Mouse (Mus musculus) embryonic facial prominence, embryonic 11.5 days (tissue): ENCODE measurements around the gene Tedc1. TPM values are rescaled to one million over a fixed set of nuclear protein-coding genes. Genes with fewer than 3 reads are reported as not detected.

ENCODE experiments used
- ATAC-seq: fragments of 200-750 bp; cut with Nextera tagmentation; replicated peaks from 2 replicates; pipeline ENCODE4 v1.8.0; 2017; ENCODE audit warnings: low read depth; ENCODE audit not compliant: insufficient number of reproducible peaks, low FRiP score, low TSS enrichment
- DNase-seq: peaks from one replicate; pipeline ENCODE4 v3.0.0-alpha.2; 2015; ENCODE audit warnings: low spot score
- H3K27ac ChIP-seq: fragments of 300-500 bp; sonication (generic); replicated peaks from 2 replicates; pipeline ENCODE4 v1.5.1; 2014; ENCODE audit warnings: mild to moderate bottlenecking, low read depth, low read length, control low read depth
- H3K27me3 ChIP-seq: fragments of 300-500 bp; sonication (generic); 2 replicates; pipeline ENCODE4 v1.6.1; 2014; ENCODE audit warnings: mild to moderate bottlenecking, low read length, moderate library complexity, mixed read lengths; ENCODE audit not compliant: control insufficient read depth, insufficient read depth
- H3K36me3 ChIP-seq: fragments of 300-500 bp; sonication (generic); replicated peaks from 2 replicates; pipeline ENCODE4 v1.6.1; 2014; ENCODE audit warnings: low read depth, mild to moderate bottlenecking, low read length, moderate library complexity, mixed read lengths; ENCODE audit not compliant: control insufficient read depth, insufficient read depth
- H3K4me1 ChIP-seq: fragments of 300-500 bp; sonication (generic); 2 replicates; pipeline ENCODE4 v1.6.1; 2014; ENCODE audit warnings: low read length, mixed read lengths; ENCODE audit not compliant: control insufficient read depth, insufficient read depth
- H3K4me2 ChIP-seq: fragments of 300-500 bp; sonication (generic); 2 replicates; pipeline ENCODE4 v1.6.1; 2014; ENCODE audit warnings: low read depth, mild to moderate bottlenecking, control low read depth, low read length, moderate library complexity
- H3K4me3 ChIP-seq: fragments of 300-500 bp; sonication (generic); 2 replicates; pipeline ENCODE4 v1.5.1; 2014; ENCODE audit warnings: low read depth, low read length, control low read depth
- H3K9ac ChIP-seq: fragments of 300-500 bp; sonication (generic); replicated peaks from 2 replicates; pipeline ENCODE4 v1.6.1; 2014; ENCODE audit warnings: mild to moderate bottlenecking, control low read depth, low read length
- H3K9me3 ChIP-seq: fragments of 300-500 bp; sonication (generic); replicated peaks from 2 replicates; pipeline ENCODE4 v1.6.1; 2016; ENCODE audit warnings: mild to moderate bottlenecking, low read length, inconsistent platforms, mixed read lengths; ENCODE audit not compliant: control insufficient read depth
- WGBS: fragments of 180-500 bp; shearing (Covaris S2); extraction: QIAGEN DNeasy Blood & Tissue Kit; methylation state at CpG from one replicate; pipeline ENCODE4 v1.1.7; 2014; 5-methylcytosine and 5-hydroxymethylcytosine counted together
- polyA plus RNA-seq: library from polyadenylated mRNA; unstranded; fragments of >200 nt; fragmentation: Nextera tagmentation; extraction: Ambion mirVana; gene quantifications from 2 replicates; pipeline ENCODE4 v1.2.1, GENCODE M21; 2014

Gene Tedc1
- polyA plus RNA-seq, 1 experiment from 2014 or later = 26.4 TPM

DNA sequence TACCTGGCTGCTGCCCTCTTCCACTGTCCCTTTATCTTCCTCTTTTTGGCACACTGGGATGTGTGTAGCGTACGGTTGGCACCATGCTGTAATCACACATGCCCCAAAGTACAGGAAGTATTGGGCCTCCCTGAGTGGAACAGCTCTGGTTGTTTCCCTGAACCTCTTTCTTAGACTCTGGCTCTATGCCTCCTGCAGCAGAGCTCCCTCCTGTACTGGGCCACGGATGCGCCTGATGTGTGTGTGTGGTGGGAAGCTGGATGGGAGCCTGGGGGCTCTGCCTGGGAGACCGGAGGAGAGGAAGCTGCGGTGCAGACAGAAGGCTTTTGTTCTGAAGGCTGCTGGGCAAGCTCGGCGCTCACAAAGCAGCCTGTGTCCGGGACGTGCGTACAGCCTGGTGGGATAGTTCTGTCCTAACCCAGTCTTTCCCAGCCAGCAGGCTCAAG lies 7.4 kb downstream of the Tedc1 start:
- Histone ChIP-seq H3K36me3 (no peaks in the 10 kb centered on the region), H3K4me3 (no peak overlapping the region), H3K4me1 (no peaks in the 10 kb centered on the region), H3K27me3 (no peaks in the 10 kb centered on the region), H3K4me2 (no peak overlapping the region), H3K27ac (0 out of 2 replicates have a peak overlapping the region, but pooled peaks have one; percentile 0), H3K9me3 (no peaks in the 10 kb centered on the region), H3K9ac (peak overlapping the region; percentile 5; the same call in 1 of the 2 replicates)
- DNase-seq (no peak), ATAC-seq (peak; percentile 35; the same call in 1 of the 2 replicates)
- 47% methylated on average over 11 of the region's 11 CpGs for WGBS

DNA sequence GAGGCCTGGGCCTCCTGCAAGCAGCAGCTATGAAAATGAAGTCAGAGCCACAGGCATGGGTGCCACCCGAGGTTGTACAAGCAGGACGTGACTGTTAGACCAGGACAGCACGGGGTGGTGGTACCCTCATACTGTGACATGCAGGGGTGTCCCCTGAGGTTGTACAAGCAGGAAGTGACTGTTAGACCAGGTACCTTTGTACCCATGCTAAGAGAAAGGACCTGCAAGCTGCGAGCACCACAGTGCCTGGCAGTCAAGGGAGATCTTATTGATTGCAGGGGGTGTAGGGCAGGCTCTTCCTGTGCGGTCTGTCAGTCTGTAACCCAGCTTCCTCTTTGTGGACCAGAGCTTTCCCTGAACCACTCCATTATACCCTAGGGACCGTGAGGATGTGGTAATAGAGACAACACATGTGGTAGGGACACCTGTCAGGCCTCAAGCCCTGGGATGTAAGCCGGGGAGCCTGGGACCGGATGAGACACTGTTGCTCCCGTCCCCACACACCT lies 11.9 kb downstream of the Tedc1 start:
- DNase-seq (no peak), ATAC-seq (no peak)
- no peaks in the 10 kb centered on the region for H3K27me3 ChIP-seq
- H3K4me3 ChIP-seq = no peak overlapping the region
- no peaks in the 10 kb centered on the region for H3K4me1 ChIP-seq
- no peaks in the 10 kb centered on the region for H3K36me3 ChIP-seq
- no peak overlapping the region for H3K27ac ChIP-seq
- 86% methylated on average over 9 of the region's 9 CpGs for WGBS
- H3K9ac ChIP-seq = no peak overlapping the region
- H3K9me3 ChIP-seq = no peaks in the 10 kb centered on the region
- no peak overlapping the region for H3K4me2 ChIP-seq

DNA sequence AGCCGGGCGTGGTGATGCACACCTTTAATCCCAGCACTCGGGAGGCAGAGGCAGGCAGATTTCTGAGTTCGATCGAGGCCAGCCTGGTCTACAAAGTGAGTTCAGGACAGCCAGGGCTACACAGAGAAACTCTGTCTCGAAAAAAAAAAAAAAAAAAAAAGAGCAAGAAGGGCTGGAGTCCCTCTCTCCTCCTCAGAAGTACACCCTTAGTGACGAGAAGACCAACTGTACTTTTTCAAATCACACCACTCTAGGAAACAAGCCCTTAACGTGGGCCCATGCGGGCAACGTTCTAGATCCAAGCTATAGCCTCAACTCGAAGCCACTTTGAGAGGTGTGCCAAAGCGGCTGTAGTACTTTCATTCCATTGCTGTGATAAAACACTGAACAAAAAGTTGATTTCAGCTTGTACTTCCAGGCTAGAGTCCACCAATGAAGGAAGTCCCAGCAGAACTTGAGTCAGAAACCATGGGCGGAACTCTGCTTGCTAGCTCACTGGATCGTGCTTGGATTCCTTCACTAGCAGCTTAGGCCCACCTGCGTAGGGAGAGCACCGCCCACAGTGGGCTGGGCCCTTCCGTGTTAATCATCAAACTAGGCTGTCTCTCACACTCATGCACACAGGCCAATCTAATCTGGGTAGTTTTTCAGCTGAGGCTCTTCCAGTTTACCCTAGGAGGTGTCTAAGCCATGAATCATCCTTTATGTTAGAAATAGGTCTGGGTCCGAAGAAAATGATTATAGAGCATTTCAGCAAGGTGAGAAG lies 20.9 kb downstream of the Tedc1 start:
- Histone ChIP-seq H3K4me1 (no peaks in the 10 kb centered on the region), H3K27ac (no peak overlapping the region), H3K9ac (no peak overlapping the region), H3K4me2 (no peak overlapping the region), H3K27me3 (no peaks in the 10 kb centered on the region), H3K4me3 (no peak overlapping the region), H3K36me3 (no peaks in the 10 kb centered on the region), H3K9me3 (no peaks in the 10 kb centered on the region)
- DNase-seq (no peak), ATAC-seq (no peak)
- 89% methylated on average over 18 of the region's 18 CpGs for whole genome bisulfite sequencing

DNA sequence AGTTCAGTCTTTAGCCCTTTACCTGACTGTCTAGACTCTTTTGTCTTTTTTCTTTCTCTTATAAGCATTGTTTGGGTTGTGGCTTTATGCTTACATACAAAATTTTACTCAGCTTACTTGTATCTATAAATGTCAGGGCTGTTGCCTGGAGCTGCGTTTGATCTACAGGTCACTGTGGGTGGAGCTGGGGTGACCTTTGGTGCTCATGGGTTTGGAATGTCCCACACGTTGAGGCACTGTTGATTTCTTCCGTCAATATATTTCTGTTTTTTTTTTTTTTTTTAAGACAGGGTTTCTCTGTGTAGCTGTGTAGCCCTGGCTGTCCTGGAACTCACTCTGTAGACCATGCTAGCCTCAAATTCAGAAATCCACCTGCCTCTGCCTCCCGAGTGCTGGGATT lies 24.8 kb downstream of the Tedc1 start:
- Histone ChIP-seq H3K9me3 (no peaks in the 10 kb centered on the region), H3K4me2 (no peak overlapping the region), H3K4me1 (no peaks in the 10 kb centered on the region), H3K27ac (no peak overlapping the region), H3K27me3 (no peaks in the 10 kb centered on the region), H3K9ac (no peak overlapping the region), H3K36me3 (no peaks in the 10 kb centered on the region), H3K4me3 (no peak overlapping the region)
- DNase-seq (no peak), ATAC-seq (no peak)
- WGBS = 47% methylated on average over 4 of the region's 4 CpGs

DNA sequence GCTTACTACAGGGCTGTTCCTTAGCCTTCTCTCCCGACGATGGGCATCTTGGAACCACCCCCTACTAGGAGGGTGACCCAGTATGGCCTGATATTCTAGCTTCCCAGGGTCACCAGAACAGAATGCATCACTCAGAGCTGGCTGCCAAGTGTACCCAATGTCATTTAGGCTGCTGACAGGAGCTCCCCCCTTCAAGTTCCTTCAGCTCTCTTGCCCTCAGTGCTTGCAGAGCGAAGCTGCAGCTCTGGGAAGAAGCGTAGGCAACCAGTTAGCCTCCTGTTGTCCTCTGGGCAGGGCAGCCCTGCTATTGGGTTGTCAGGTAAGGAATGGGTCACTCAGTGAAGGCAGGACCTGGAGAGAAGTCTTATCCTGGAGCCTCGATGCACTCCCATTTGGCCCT lies 28.7 kb downstream of the Tedc1 start:
- no peaks in the 10 kb centered on the region for H3K9me3 ChIP-seq
- DNase-seq = no peak
- peaks cover 4% of the 10 kb centered on the region for H3K4me1 ChIP-seq
- no peak for ATAC-seq
- peaks cover 6% of the 10 kb centered on the region for H3K36me3 ChIP-seq
- H3K27ac ChIP-seq = no peak overlapping the region
- H3K4me3 ChIP-seq = no peak overlapping the region
- peaks cover 7% of the 10 kb centered on the region for H3K27me3 ChIP-seq
- H3K9ac ChIP-seq = no peak overlapping the region
- 68% methylated on average over 5 of the region's 5 CpGs for WGBS
- H3K4me2 ChIP-seq = no peak overlapping the region

DNA sequence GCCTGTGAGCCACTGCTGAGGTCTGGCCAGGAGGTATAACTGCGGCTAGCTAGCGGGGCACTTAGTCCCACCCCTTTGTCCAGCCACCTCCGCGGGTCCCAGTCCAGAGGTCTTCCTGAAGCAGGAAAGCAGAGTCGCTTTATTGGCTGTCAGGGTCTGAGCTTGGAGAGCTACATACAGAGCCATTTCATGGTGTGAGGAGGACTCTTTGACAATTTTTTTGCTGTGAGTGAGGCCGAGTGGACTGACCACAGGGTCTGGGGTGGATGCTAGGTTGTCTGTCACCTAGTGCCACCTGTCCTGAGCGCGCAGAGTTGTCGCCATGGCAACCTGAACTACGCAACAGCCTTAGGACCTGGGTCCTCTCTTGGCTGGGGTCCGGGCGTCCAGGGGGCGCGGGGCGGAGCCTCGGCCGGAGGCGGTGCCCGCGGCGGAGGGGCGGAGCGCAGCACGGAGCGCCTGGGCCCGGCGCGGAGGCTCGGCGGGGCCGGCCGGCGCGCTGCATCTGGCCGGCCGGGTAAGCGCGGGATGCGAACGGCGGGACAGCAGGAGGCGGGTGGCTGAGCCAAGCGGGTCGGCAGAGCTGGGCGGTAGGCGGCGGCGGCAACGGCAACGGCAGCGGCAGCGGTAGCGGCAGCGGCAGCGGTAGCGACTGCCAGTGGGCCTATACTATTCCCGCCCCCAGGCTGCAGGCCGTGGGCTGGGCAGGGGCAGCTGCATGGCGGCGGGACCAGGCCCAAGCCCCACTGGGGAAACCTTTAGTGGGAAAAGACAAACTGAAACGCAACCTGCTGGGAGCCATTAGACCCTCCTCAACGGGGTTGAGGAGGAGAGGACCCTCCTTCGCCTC lies 29.4 kb downstream of the Tedc1 start, which contains the start of gene Tmem121:
Tmem121 (plus strand) TSS at position 489 of the 850 bp plus-strand sequence.
- DNase-seq = peak; percentile 64
- Histone ChIP-seq H3K27me3 (peaks cover 7% of the 10 kb centered on the region), H3K4me2 (peak within 1 kb of the TSS; percentile 86), H3K9me3 (no peaks in the 10 kb centered on the region), H3K27ac (no peak within 1 kb of the TSS), H3K4me3 (peak within 1 kb of the TSS; percentile 61), H3K4me1 (peaks cover 4% of the 10 kb centered on the region), H3K9ac (peak within 1 kb of the TSS; percentile 76), H3K36me3 (peaks cover 6% of the 10 kb centered on the region)
- 1% methylated on average over 51 of the region's 63 CpGs for WGBS
- peak; percentile 36 for ATAC-seq

DNA sequence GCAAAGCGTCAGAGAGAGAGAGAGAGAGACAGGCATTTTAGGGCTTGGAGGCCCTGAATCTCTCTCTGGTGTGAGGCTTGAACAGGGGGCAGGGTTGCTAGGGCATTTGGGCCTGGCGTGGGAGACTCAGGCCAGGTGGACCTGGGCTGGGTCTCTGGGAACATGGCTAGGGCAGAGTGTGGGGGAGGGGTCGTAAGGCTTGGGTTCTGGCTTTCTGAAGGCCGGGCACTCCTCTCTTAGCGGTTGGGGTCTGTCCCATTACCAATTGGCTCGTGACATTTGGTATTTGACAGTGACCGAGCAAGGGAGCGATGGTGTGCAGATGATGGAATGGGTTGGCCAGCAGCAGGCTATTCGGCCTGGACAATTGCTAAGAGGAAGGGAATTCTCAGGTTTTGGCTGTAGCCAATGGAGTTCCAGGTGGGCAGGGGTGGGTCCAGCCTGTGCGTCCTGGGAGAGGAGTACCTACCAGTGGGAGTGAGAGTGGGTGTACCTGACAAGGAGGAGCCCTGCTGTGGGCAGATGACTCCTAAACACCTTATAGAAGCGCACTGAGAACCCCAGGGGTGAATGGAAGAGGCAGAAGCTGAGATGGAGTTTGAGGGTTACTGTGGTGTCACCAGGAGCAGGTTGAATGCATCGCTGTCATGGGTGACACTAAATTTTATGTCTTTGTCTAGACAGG lies 30.2 kb downstream of the Tedc1 start:
- Histone ChIP-seq H3K4me3 (peak overlapping the region; percentile 61), H3K9ac (peak overlapping the region; percentile 76), H3K4me2 (peak overlapping the region; percentile 86), H3K36me3 (peaks cover 6% of the 10 kb centered on the region), H3K4me1 (peaks cover 4% of the 10 kb centered on the region), H3K27me3 (peaks cover 7% of the 10 kb centered on the region), H3K9me3 (no peaks in the 10 kb centered on the region), H3K27ac (no peak overlapping the region)
- 37% methylated on average over 12 of the region's 12 CpGs for WGBS
- DNase-seq (no peak), ATAC-seq (0 out of 2 replicates have a peak, but pooled peaks have one; percentile 1)
